Mouse (Mus musculus): ENCODE measurements at regions not wholly inside any gene's neighbourhood (a gene's known extent, or its start where the extent isn't known, plus 50 kb on each side); places are given as distances from the start of the nearest gene placed in this dataset.

DNA sequence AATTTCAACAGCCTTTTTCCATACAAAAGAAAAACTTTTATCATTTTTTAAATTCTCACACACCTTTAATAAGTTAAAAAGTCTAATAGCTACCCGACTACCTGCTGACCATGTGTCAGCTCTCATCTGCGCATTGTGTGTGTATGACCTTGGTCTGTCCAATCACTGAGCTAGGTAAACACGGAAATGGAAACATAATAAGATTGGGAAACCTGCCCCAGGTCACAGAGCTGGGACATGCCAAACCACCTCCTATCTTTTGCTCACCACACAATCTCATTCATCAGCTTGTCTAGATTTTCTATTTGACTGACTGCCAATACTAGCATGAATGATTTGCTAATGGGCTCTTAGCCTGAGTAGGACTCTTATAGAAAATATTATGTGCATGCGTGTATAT, 794.3 kb upstream of the Impad1 start:
- TF ChIP-seq CTCF (IDR thresholded peaks at IDR 0.05; ENCODE audit: low read depth, low read length) (no peak), POLR2A (IDR thresholded peaks at IDR 0.05; ENCODE audit: insufficient read depth, low read length) (no peak), EP300 (IDR thresholded peaks at IDR 0.05; ENCODE audit: insufficient read depth, low read depth, low read length) (no peak)

Measured in ES-Bruce4 (cell line).